Mouse (Mus musculus) heart, postnatal 0 days (tissue): ENCODE measurements at regions not wholly inside any gene's neighbourhood (a gene's known extent, or its start where the extent isn't known, plus 50 kb on each side); places are given as distances from the start of the nearest gene placed in this dataset.

Source experiments
- CTCF ChIP-seq: IDR thresholded peaks from 2 replicates; pipeline ENCODE4 v1.5.1; 2016; ENCODE audit warnings: antibody characterized with exemption, control low read depth, low read depth
- EP300 ChIP-seq: IDR thresholded peaks from 2 replicates; pipeline ENCODE4 v1.6.1; 2016; ENCODE audit warnings: antibody characterized with exemption, low read depth

DNA sequence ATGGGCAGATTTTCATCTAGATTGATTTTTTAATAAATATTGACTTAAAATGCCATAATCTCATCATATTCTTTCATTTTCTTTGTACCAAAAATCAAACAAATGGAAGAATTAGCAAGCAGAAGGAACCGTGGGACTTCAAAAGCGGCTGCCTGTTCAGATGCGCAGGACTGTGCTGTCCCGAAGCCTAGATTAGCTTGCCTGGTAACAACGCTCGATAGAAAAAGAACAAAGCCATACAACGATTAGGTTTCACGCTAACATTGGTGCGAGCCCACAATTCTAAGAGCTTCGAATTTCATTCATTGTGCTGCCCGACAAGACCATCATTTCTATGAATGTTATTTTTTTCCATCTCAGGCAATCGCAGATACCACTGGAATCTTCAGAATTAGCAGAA is 262.1 kb upstream of the Irx5 start:
- TF ChIP-seq CTCF, result no peak
- TF ChIP-seq EP300, result no peak
